Mouse (Mus musculus) ES-E14 (cell line): ENCODE results near the gene E2f1. TPM values are rescaled to one million over a fixed set of nuclear protein-coding genes. Genes with fewer than 3 reads are reported as not detected.

ENCODE experiments used
- DNase-seq: peaks from one replicate; pipeline ENCODE4 v3.0.0-alpha.2; 2013; ENCODE audit warnings: low read depth, low spot score
- H3K27ac ChIP-seq: 2 replicates; pipeline ENCODE4 v1.5.1; 2012; ENCODE audit warnings: low read depth, mild to moderate bottlenecking, low read length, moderate library complexity, mixed read lengths; ENCODE audit not compliant: poor library complexity, insufficient read depth, severe bottlenecking
- H3K36me3 ChIP-seq: 2 replicates; pipeline ENCODE4 v1.6.1; 2012; ENCODE audit warnings: mild to moderate bottlenecking, low read length, moderate library complexity, mixed read lengths; ENCODE audit not compliant: control insufficient read depth, poor library complexity, insufficient read depth, severe bottlenecking
- H3K4me1 ChIP-seq, 2 experiments: fragments of 150-350 bp in 1 of 2; sonication (generic) in 1 of 2; 2 replicates each; pipeline ENCODE4 v1.6.1; 2012; ENCODE audit warnings: low read length in 2 of 2, mild to moderate bottlenecking in 1 of 2, mixed read lengths in 1 of 2; ENCODE audit not compliant: control insufficient read depth in 2 of 2, insufficient read depth in 2 of 2, poor library complexity in 1 of 2
- H3K4me3 ChIP-seq, 2 experiments: fragments of 150-350 bp in 1 of 2; sonication (generic) in 1 of 2; 2 replicates each; pipeline ENCODE4 v1.5.1; 2012; ENCODE audit warnings: low read length in 2 of 2, low read depth in 1 of 2, mild to moderate bottlenecking in 1 of 2, mixed read lengths in 1 of 2; ENCODE audit not compliant: insufficient read depth in 1 of 2, poor library complexity in 1 of 2, severe bottlenecking in 1 of 2
- H3K9ac ChIP-seq: 2 replicates; pipeline ENCODE4 v1.6.1; 2012; ENCODE audit warnings: low read depth, mild to moderate bottlenecking, low read length, mixed read lengths; ENCODE audit not compliant: poor library complexity, insufficient read depth, severe bottlenecking
- H3K9me3 ChIP-seq: fragments of 150-350 bp; sonication (generic); 2 replicates; pipeline ENCODE4 v1.6.1; 2012; ENCODE audit warnings: low read depth, mild to moderate bottlenecking, low read length; ENCODE audit not compliant: control insufficient read depth, insufficient read depth
- CHD2 ChIP-seq: IDR thresholded peaks from 2 replicates; pipeline ENCODE4 v1.6.1; 2014; ENCODE audit warnings: mild to moderate bottlenecking, low read depth, low read length, inconsistent platforms
- HCFC1 ChIP-seq: IDR thresholded peaks from 2 replicates; pipeline ENCODE4 v1.6.1; 2012; ENCODE audit warnings: low read length, inconsistent platforms, borderline replicate concordance; ENCODE audit not compliant: insufficient read depth
- MAFK ChIP-seq: IDR thresholded peaks from 2 replicates; pipeline ENCODE4 v1.6.1; 2014; ENCODE audit warnings: mild to moderate bottlenecking, low read depth, low read length, inconsistent platforms; ENCODE audit not compliant: insufficient read depth
- ZC3H11A ChIP-seq: IDR thresholded peaks from 2 replicates; pipeline ENCODE4 v1.6.1; 2012; ENCODE audit warnings: low read depth, mild to moderate bottlenecking, inconsistent platforms, low read length, borderline replicate concordance
- ZNF384 ChIP-seq: IDR thresholded peaks from 2 replicates; pipeline ENCODE4 v1.6.1; 2012; ENCODE audit warnings: low read depth, low read length, inconsistent platforms
- in situ Hi-C, 2 experiments: fragments of 600-800 bp; cut with MboI; formaldehyde crosslinking; loops; one replicate each; pipeline ENCODE4 v1.15.1; 2025; ENCODE audit warnings: low sequenced_read_pairs in 2 of 2, inconsistent platforms in 1 of 2; ENCODE audit not compliant: unreplicated experiment in 2 of 2
- total RNA-seq: library from RNA; depleted of rRNA; stranded (reverse); fragments of 300-350 nt; gene quantifications from 2 replicates; pipeline ENCODE4 v1.2.3, GENCODE M21; 2012; rRNA removed

E2f1 gene
- total RNA-seq, result 13.8 and 16.9 TPM in 2 replicates

GRCm38 (mm10) chr2:154569836-154570286 is at the start of gene E2f1:
Gene E2f1 (minus strand): TSS chr2:154569892.
- in situ Hi-C loops, result no loop called here
- Histone ChIP-seq H3K36me3 (peaks cover 2% of the 10 kb centered on the region; the same call in 1 of the 2 replicates), H3K4me3 (peak within 1 kb of the TSS; percentile 91 to 95), H3K9me3 (no peaks in the 10 kb centered on the region), H3K4me1 (peaks cover 11 to 27% of the 10 kb centered on the region in 2 experiments), H3K9ac (peak within 1 kb of the TSS; percentile 93), H3K27ac (peak within 1 kb of the TSS; percentile 85)
- TF ChIP-seq HCFC1 (peak; percentile 59; the same call in 1 of the 2 replicates), MAFK (no peak)
- peak; percentile 89 for DNase-seq

GRCm38 (mm10) chr2:154617061-154617460 is 47.4 kb upstream of the E2f1 start:
- in situ Hi-C loops, result no loop called here
- no peak for DNase-seq
- no peak for TF ChIP-seq MAFK
- no peak for TF ChIP-seq ZC3H11A
- TF ChIP-seq HCFC1, result no peak
- no peak for TF ChIP-seq ZNF384
- no peak for TF ChIP-seq CHD2
- no peak overlapping the region for H3K4me3 ChIP-seq
- H3K9me3 ChIP-seq, result no peaks in the 10 kb centered on the region
- no peaks in the 10 kb centered on the region for H3K36me3 ChIP-seq
- H3K4me1 ChIP-seq, result peaks cover 5 to 6% of the 10 kb centered on the region in 2 experiments; a peak in 3 of 4 replicates
- H3K9ac ChIP-seq, result no peak overlapping the region
- H3K27ac ChIP-seq, result no peak overlapping the region

- no peak overlapping the region for H3K27ac ChIP-seq
- peaks cover 5 to 6% of the 10 kb centered on the region in 2 experiments; a peak in 3 of 4 replicates for H3K4me1 ChIP-seq
- no peaks in the 10 kb centered on the region for H3K9me3 ChIP-seq
- no peak for DNase-seq
- no peak overlapping the region for H3K9ac ChIP-seq
- H3K36me3 ChIP-seq, result no peaks in the 10 kb centered on the region
- in situ Hi-C loops, result no loop called here
- TF ChIP-seq HCFC1 (no peak), CHD2 (no peak), ZNF384 (no peak), ZC3H11A (no peak), MAFK (no peak)
- H3K4me3 ChIP-seq, result no peak overlapping the region
Observed at GRCm38 (mm10) chr2:154615674-154616073, 46.0 kb upstream of the E2f1 start.

- TF ChIP-seq HCFC1 (no peak), ZC3H11A (no peak)
- H3K36me3 ChIP-seq, result no peaks in the 10 kb centered on the region
- peak overlapping the region; percentile 56 for H3K9ac ChIP-seq
- in situ Hi-C loops, result no loop called here
- H3K27ac ChIP-seq, result no peak overlapping the region
- no peak for DNase-seq
- H3K4me3 ChIP-seq, result peak overlapping the region; percentile 27 to 72; a peak in 3 of 4 replicates
- peaks cover 5 to 6% of the 10 kb centered on the region in 2 experiments; a peak in 3 of 4 replicates for H3K4me1 ChIP-seq
- H3K9me3 ChIP-seq, result no peaks in the 10 kb centered on the region
Observed at GRCm38 (mm10) chr2:154614841-154615576, 45.3 kb upstream of the E2f1 start.
